ENCODE assay signal across 8 mouse cellular contexts in the genomic region with DNA sequence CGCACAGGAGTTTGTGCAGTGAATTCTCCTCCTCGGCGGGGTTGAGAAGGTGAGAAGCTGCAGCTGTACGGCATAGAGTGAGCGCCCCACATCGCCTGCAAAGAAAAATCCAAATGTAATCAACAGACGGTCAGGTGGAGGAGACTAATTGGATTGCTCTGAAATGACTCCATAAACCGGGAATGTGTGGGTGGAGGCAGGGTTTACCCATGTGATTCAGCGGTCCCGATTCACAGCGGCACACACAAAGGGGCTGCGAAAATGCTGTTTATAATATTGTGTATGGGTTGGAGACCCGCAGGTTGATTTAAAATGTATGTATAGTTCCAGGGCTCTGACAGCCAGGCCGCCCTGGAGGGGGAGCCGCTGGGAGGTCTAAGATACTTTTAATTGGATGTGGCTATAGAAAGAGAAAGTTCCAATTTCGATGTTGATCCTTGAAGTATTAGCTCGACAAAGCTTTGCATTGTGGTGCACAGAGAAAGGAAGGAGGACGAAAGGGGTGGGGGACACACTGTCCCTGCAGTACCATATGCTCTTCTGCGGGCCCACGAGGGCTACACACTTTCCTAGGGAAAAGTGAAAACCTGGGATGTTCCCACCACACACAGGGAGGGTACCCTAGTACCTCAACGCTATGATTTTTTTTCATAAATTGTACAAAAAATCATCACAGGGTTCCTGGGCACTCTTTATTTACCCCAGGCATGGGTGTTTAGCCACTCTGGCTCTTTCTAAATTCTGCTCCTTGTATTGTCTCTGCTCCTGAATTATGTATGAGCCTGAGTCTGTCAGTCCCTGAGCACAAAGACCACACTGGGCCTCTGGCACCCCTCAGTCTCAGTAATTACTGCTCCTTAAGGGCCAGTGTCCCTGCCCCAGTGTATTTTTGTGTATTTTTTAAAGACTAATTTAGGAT.
DNase-seq lines count a peak whose midpoint lies in the region; ATAC-seq lines count a peak whose summit lies in the region.

No protein-coding gene starts in this region.

- no peaks in the 10 kb centered on the region for H3K36me3 ChIP-seq in lung, embryonic 15.5 days
- H3K36me3 ChIP-seq in forebrain, embryonic 16.5 days (ENCODE audit: control insufficient read depth, insufficient read depth), result no peaks in the 10 kb centered on the region
- H3K36me3 ChIP-seq in liver, embryonic 12.5 days, result no peaks in the 10 kb centered on the region
- no peaks in the 10 kb centered on the region for H3K36me3 ChIP-seq in heart, embryonic 12.5 days

- H3K9ac ChIP-seq in lung, embryonic 15.5 days, result no peak overlapping the region
- peak overlapping the region; percentile 12; the same call in 1 of the 2 replicates for H3K9ac ChIP-seq in forebrain, embryonic 16.5 days (replicated peaks; ENCODE audit: low read depth, low read length)
- no peak overlapping the region for H3K9ac ChIP-seq in liver, embryonic 12.5 days
- no peak overlapping the region for H3K9ac ChIP-seq in heart, embryonic 12.5 days

- intact Hi-C loops in left cerebral cortex, postnatal 36 days (cut with DNase I), result no loop called here

- no peaks in the 10 kb centered on the region for H3K4me1 ChIP-seq in lung, embryonic 15.5 days
- peaks cover 23% of the 10 kb centered on the region for H3K4me1 ChIP-seq in forebrain, embryonic 16.5 days (replicated peaks; ENCODE audit: control insufficient read depth, insufficient read depth, low read length)
- H3K4me1 ChIP-seq in liver, embryonic 12.5 days, result no peaks in the 10 kb centered on the region
- H3K4me1 ChIP-seq in heart, embryonic 12.5 days (replicated peaks), result peaks cover 18% of the 10 kb centered on the region

- DNase-seq in lung, postnatal 36 days, result no peak
- peak; percentile 35 to 43 for DNase-seq in left cerebral cortex, postnatal 36 days (ENCODE audit: low spot score in 2 of 2)
- peak; percentile 58 to 61 for DNase-seq in right cerebral cortex, adult 2 months (ENCODE audit: low spot score in 2 of 2)

- H3K9me3 ChIP-seq in lung, embryonic 15.5 days, result no peaks in the 10 kb centered on the region
- H3K9me3 ChIP-seq in forebrain, embryonic 16.5 days (ENCODE audit: control insufficient read depth, low read length), result no peaks in the 10 kb centered on the region
- no peaks in the 10 kb centered on the region for H3K9me3 ChIP-seq in liver, embryonic 12.5 days (replicated peaks)
- H3K9me3 ChIP-seq in heart, embryonic 12.5 days (replicated peaks), result no peaks in the 10 kb centered on the region

- WGBS in lung, embryonic 15.5 days, result 33% methylated on average over 21 of the region's 21 CpGs
- WGBS in forebrain, embryonic 16.5 days, result 1% methylated on average over 21 of the region's 21 CpGs
- 52% methylated on average over 21 of the region's 21 CpGs for WGBS in liver, embryonic 12.5 days (ENCODE audit: insufficient replicate concordance)
- 55% methylated on average over 21 of the region's 21 CpGs for whole genome bisulfite sequencing in heart, embryonic 12.5 days

- H3K4me2 ChIP-seq in lung, embryonic 15.5 days, result peak overlapping the region; percentile 17
- peak overlapping the region; percentile 45 for H3K4me2 ChIP-seq in forebrain, embryonic 16.5 days (ENCODE audit: low read length)
- H3K4me2 ChIP-seq in liver, embryonic 12.5 days, result no peak overlapping the region
- H3K4me2 ChIP-seq in heart, embryonic 12.5 days, result no peak overlapping the region; the same call in 1 of the 2 replicates

- no peak for ATAC-seq in lung, embryonic 15.5 days (ENCODE audit: borderline replicate concordance, extremely low read depth, low FRiP score, low TSS enrichment)
- ATAC-seq in forebrain, embryonic 16.5 days, result peak; percentile 89
- ATAC-seq in liver, embryonic 12.5 days, result no peak
- ATAC-seq in monocyte, adult 5-6 weeks (replicated peaks; ENCODE audit: insufficient number of reproducible peaks, low FRiP score, low TSS enrichment, poor library complexity, severe bottlenecking), result no peak
- no peak for ATAC-seq in heart, embryonic 12.5 days (ENCODE audit: insufficient number of reproducible peaks, low FRiP score)

- H3K27me3 ChIP-seq in lung, embryonic 15.5 days, result no peaks in the 10 kb centered on the region
- peaks cover 27% of the 10 kb centered on the region for H3K27me3 ChIP-seq in forebrain, embryonic 16.5 days (replicated peaks; ENCODE audit: control insufficient read depth, insufficient read depth, low read length)
- no peaks in the 10 kb centered on the region for H3K27me3 ChIP-seq in liver, embryonic 12.5 days (replicated peaks)
- H3K27me3 ChIP-seq in heart, embryonic 12.5 days (replicated peaks), result no peaks in the 10 kb centered on the region

- H3K27ac ChIP-seq in lung, embryonic 15.5 days, result no peak overlapping the region
- H3K27ac ChIP-seq in forebrain, embryonic 16.5 days (ENCODE audit: low read length), result peak overlapping the region; percentile 79
- no peak overlapping the region for H3K27ac ChIP-seq in liver, embryonic 12.5 days
- no peak overlapping the region for H3K27ac ChIP-seq in heart, embryonic 12.5 days (ENCODE audit: poor library complexity, severe bottlenecking)

- H3K4me3 ChIP-seq in lung, embryonic 15.5 days, result no peak overlapping the region
- no peak overlapping the region; the same call in 1 of the 2 replicates for H3K4me3 ChIP-seq in forebrain, embryonic 16.5 days (replicated peaks; ENCODE audit: low read length)
- no peak overlapping the region for H3K4me3 ChIP-seq in liver, embryonic 12.5 days
- H3K4me3 ChIP-seq in heart, embryonic 12.5 days, result no peak overlapping the region

Comparison
In these comparisons a context has a peak if more than half of its experiments do, and no peak if none do; other contexts are left out.
1. H3K4me2 ChIP-seq: peak in lung, embryonic 15.5 days (single experiment) and forebrain, embryonic 16.5 days (single experiment); none in liver, embryonic 12.5 days (single experiment) and heart, embryonic 12.5 days (single experiment).